Mouse (Mus musculus) embryonic facial prominence, embryonic 14.5 days (tissue): ENCODE data around the gene Npas2. TPM values are rescaled to one million over a fixed set of nuclear protein-coding genes. Genes with fewer than 3 reads are reported as not detected.

ENCODE experiments used
- ATAC-seq: fragments of 200-750 bp; cut with Nextera tagmentation; 2 replicates; pipeline ENCODE4 v1.8.0; 2017; ENCODE audit warnings: low read depth, moderate number of reproducible peaks, moderate TSS enrichment
- DNase-seq: peaks from one replicate; pipeline ENCODE4 v3.0.0-alpha.2; 2015; ENCODE audit warnings: low spot score
- H3K27ac ChIP-seq: fragments of 300-500 bp; sonication (generic); replicated peaks from 2 replicates; pipeline ENCODE4 v1.5.1; 2014; ENCODE audit warnings: low read depth, mild to moderate bottlenecking, low read length, moderate library complexity
- H3K27me3 ChIP-seq: fragments of 300-500 bp; sonication (generic); replicated peaks from 2 replicates; pipeline ENCODE4 v1.6.1; 2014; ENCODE audit warnings: low read length; ENCODE audit not compliant: control insufficient read depth, insufficient read depth
- H3K36me3 ChIP-seq: fragments of 300-500 bp; sonication (generic); 2 replicates; pipeline ENCODE4 v1.6.1; 2014; ENCODE audit warnings: low read length, mixed read lengths; ENCODE audit not compliant: control insufficient read depth, insufficient read depth
- H3K4me1 ChIP-seq: fragments of 300-500 bp; sonication (generic); 2 replicates; pipeline ENCODE4 v1.6.1; 2014; ENCODE audit warnings: antibody characterized with exemption, low read length; ENCODE audit not compliant: control insufficient read depth, insufficient read depth
- H3K4me2 ChIP-seq: fragments of 300-500 bp; sonication (generic); 2 replicates; pipeline ENCODE4 v1.6.1; 2014; ENCODE audit warnings: low read depth, mild to moderate bottlenecking, low read length, moderate library complexity, mixed read lengths
- H3K4me3 ChIP-seq: fragments of 300-500 bp; sonication (generic); 2 replicates; pipeline ENCODE4 v1.5.1; 2014; ENCODE audit warnings: low read depth, mild to moderate bottlenecking, low read length
- H3K9ac ChIP-seq: fragments of 300-500 bp; sonication (generic); 2 replicates; pipeline ENCODE4 v1.6.1; 2014; ENCODE audit warnings: low read depth, mild to moderate bottlenecking, low read length, moderate library complexity, mixed read lengths
- H3K9me3 ChIP-seq: fragments of 300-500 bp; sonication (generic); 2 replicates; pipeline ENCODE4 v1.6.1; 2016; ENCODE audit warnings: low read length; ENCODE audit not compliant: control insufficient read depth
- WGBS: fragments of 180-500 bp; shearing (Covaris S2); extraction: QIAGEN DNeasy Blood & Tissue Kit; methylation state at CpG from one replicate; pipeline ENCODE4 v1.1.7; 2014; 5-methylcytosine and 5-hydroxymethylcytosine counted together
- polyA plus RNA-seq: library from polyadenylated mRNA; unstranded; fragments of >200 nt; fragmentation: Nextera tagmentation; extraction: Ambion mirVana; gene quantifications from 2 replicates; pipeline ENCODE4 v1.2.1, GENCODE M21; 2014

The Npas2 gene
- polyA plus RNA-seq, 1 experiment from 2014 or later = 2.7 TPM

DNA sequence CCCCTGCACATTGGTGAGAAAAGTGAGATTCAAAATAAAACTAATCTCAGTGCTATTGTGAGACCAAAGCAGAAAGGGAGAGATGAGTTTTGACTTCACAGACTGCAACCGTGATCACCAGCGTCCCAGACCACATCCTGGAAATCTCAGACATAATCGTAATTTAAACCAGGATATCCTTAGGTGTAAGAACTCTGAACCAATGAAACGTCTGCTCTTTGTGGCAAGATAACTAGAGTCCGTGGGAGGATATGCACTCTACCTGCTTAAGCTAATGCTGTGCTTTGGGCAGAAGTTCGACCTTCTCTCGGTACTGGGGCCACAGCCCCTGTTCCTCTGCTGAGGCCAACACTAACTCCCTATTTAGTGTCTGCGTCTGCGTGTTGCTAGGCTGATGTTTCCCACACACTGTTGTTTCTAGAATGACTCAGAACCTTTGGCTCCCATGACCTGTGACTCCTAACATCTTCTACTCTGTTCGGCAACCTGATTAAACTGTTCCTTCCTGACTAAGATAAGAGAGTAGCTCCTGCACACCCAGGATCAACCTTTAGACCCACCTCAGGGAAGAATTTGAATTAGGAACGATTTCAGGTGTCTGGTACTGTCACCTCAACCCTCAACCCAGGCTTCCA, 41.4 kb downstream of the Npas2 start:
- H3K9me3 ChIP-seq = 0 out of 2 replicates have a peak, but pooled peaks cover 4% of the 10 kb centered on the region
- ATAC-seq = no peak
- H3K4me3 ChIP-seq = no peak overlapping the region
- no peak overlapping the region for H3K27ac ChIP-seq
- no peaks in the 10 kb centered on the region for H3K27me3 ChIP-seq
- 74% methylated on average over 11 of the region's 11 CpGs for WGBS
- no peak for DNase-seq
- H3K9ac ChIP-seq = no peak overlapping the region
- H3K36me3 ChIP-seq = no peaks in the 10 kb centered on the region
- 0 out of 2 replicates have a peak, but pooled peaks cover 5% of the 10 kb centered on the region for H3K4me1 ChIP-seq
- no peak overlapping the region for H3K4me2 ChIP-seq

DNA sequence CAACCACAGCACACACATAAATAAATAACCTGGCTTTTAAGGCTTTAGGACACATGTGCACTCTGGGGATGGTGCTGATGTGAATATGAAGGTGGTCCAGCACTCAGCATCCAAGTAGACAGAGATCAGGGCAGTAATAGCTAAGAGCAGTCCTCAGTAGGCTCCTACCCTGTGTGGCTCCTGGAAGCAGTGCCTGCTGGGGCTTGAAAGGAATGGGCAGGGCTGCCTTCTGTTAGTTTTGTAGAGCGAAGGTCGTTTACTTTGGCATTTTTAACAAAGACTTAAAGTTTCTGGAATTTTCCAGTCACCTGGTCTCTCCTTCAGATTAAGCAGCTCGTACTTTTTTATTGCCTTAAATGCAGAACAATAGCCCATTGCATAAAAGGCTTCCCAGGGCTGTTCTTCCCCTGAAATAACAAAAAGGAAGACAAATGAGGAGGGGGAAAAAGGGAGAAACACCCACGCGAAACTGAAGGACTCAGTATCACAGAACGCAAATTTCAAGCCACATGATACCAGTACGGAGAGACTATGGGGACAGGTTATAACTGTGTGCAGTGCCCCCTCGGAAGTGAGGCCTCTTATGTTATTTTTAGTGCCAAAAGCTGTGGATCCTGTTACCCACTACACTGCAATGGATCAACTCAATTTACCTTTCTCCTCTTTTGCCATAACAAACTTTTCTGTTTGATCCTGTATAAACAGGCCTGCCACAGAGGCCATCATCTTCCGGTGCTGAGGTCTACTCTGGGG, 44.1 kb downstream of the Npas2 start:
- ATAC-seq (peak; percentile 82), DNase-seq (peak; percentile 45)
- H3K9me3 ChIP-seq = no peaks in the 10 kb centered on the region
- H3K9ac ChIP-seq = no peak overlapping the region
- no peak overlapping the region for H3K4me3 ChIP-seq
- no peak overlapping the region for H3K4me2 ChIP-seq
- H3K36me3 ChIP-seq = no peaks in the 10 kb centered on the region
- H3K27me3 ChIP-seq = no peaks in the 10 kb centered on the region
- H3K4me1 ChIP-seq = 0 out of 2 replicates have a peak, but pooled peaks cover 5% of the 10 kb centered on the region
- 47% methylated on average over 9 of the region's 9 CpGs for WGBS
- H3K27ac ChIP-seq = no peak overlapping the region; the same call in 1 of the 2 replicates

DNA sequence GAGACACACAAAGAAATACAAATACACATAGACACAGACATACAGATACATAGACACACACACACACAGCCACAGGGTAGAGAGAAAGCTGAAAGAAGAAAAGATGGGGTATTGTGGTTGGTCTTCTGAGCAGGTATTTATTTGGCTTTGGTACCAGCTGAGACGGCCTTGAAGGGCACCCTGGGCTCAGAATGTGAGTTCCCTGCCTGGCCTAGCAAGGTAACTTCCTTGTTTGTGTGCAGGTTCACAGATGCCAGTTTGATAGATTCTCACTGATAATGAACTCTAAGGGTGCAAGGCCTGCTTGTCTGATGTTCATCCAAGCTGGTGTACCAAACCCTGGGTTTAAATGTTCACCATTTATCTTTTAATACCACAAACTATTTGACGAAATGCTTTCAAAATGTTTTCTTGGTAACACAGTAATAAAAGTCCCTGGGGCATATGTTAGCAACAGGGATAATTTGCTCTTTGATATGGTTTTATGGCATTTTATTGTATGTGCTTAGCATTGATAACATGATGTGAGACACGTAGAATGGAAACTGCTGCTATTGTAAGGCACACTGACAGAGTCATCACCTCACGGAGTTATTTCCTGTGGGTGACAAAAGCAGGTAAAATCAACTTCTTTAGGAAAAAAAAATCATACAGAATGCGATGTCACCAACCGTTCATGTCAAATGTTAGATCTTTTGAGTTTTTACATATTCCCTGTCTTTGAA, 47.5 kb downstream of the Npas2 start:
- H3K36me3 ChIP-seq = no peaks in the 10 kb centered on the region
- no peak for ATAC-seq
- H3K9me3 ChIP-seq = no peaks in the 10 kb centered on the region
- H3K27ac ChIP-seq = no peak overlapping the region
- 80% methylated on average over 6 of the region's 6 CpGs for WGBS
- no peak overlapping the region for H3K4me3 ChIP-seq
- H3K4me2 ChIP-seq = no peak overlapping the region
- no peak for DNase-seq
- H3K9ac ChIP-seq = no peak overlapping the region
- H3K4me1 ChIP-seq = 0 out of 2 replicates have a peak, but pooled peaks cover 5% of the 10 kb centered on the region
- no peaks in the 10 kb centered on the region for H3K27me3 ChIP-seq

DNA sequence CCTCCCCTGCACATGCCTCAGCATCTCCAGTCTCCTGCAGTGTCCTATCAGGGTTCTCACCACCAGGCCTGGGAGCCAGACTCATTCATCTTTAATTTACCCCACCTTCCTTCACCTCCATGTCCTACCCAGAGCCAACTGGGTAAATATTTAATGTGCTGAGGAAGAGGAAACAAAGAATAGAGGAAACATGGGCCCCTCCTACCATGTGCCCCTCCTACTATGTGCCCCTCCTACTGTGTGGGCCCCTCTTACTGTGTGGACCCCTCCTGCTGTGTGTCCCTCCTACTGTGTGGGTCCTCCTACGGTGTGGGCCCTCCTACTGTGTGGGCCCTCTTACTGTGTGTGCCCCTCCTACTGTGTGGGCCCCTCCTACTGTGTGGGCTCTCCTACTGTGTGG, 51.2 kb downstream of the Npas2 start:
- H3K9me3 ChIP-seq = no peaks in the 10 kb centered on the region
- ATAC-seq (no peak), DNase-seq (no peak)
- no peaks in the 10 kb centered on the region for H3K27me3 ChIP-seq
- H3K9ac ChIP-seq = no peak overlapping the region
- no peaks in the 10 kb centered on the region for H3K4me1 ChIP-seq
- no peak overlapping the region for H3K4me2 ChIP-seq
- no peaks in the 10 kb centered on the region for H3K36me3 ChIP-seq
- WGBS = 69% methylated on average over 1 of the region's 1 CpGs
- H3K4me3 ChIP-seq = no peak overlapping the region
- H3K27ac ChIP-seq = no peak overlapping the region

DNA sequence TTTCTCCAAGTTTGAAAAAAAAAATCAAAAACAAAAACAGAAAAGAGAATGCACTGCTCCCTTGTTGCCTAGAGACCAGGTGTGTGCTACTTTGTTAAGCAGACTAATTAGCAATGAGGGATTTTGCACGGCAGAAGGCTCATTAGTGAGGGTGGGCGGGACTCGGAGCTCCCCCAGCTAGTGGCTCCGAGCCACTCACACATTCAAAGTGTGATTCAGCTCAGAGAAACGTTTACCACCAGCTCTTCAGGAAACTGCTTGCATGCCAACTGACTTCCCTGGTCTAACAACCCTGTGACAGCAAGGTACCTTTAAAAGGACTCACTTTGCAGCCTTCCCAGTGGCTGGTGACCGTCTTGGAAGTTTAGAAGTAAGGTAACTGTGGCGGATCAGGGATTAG, 58.1 kb downstream of the Npas2 start:
- WGBS = 45% methylated on average over 7 of the region's 7 CpGs
- Histone ChIP-seq H3K27ac (no peak overlapping the region), H3K4me3 (no peak overlapping the region), H3K9me3 (no peaks in the 10 kb centered on the region), H3K4me2 (no peak overlapping the region), H3K4me1 (no peaks in the 10 kb centered on the region), H3K27me3 (no peaks in the 10 kb centered on the region), H3K9ac (no peak overlapping the region), H3K36me3 (no peaks in the 10 kb centered on the region)
- DNase-seq (peak; percentile 30), ATAC-seq (peak; percentile 82; the same call in 1 of the 2 replicates)

DNA sequence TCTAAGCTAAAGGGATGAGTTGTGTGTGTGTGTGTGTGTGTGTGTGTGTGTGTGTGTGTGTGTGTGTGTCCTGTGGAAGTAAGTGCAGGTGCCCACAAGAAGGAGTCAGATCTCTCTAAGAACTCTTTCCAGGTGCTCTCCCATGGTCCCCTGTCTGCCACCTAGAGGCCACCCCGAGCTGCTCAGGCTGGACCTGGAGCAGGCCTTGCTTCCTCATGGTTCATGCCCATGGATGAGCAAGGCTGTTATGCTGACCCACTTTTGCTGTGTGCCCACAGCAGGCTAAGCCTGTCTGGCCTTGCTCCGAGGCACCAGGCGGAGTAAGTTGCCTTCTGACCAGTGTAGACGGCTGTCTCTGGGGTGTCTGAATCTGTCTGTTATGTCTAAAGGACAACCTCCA, 60.2 kb downstream of the Npas2 start:
- no peaks in the 10 kb centered on the region for H3K4me1 ChIP-seq
- H3K4me3 ChIP-seq = no peak overlapping the region
- H3K4me2 ChIP-seq = no peak overlapping the region
- no peaks in the 10 kb centered on the region for H3K36me3 ChIP-seq
- H3K9me3 ChIP-seq = no peaks in the 10 kb centered on the region; the same call in 1 of the 2 replicates
- no peak for DNase-seq
- no peak for ATAC-seq
- H3K27me3 ChIP-seq = no peaks in the 10 kb centered on the region
- WGBS = 75% methylated on average over 4 of the region's 4 CpGs
- H3K27ac ChIP-seq = no peak overlapping the region
- H3K9ac ChIP-seq = no peak overlapping the region

DNA sequence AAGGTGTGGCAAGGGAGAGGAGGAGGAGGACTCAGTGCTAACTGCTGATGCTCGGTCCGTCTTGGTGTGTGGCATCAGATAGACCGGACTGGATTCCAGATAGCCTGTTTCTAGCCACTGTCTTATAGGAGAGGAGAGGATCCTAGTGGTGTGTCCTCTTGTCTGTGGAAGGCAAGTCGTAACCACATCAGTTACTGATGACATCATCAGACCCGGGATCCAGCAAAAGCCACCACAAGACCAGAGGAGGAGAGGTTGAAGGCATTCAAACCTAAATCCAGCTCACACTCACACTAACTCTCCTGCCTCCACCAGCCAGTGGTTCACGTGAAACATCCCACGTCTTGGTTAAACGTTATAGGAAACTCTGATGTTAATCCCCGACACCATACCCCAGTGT, 62.5 kb downstream of the Npas2 start:
- Histone ChIP-seq H3K4me1 (no peaks in the 10 kb centered on the region), H3K36me3 (no peaks in the 10 kb centered on the region), H3K27ac (no peak overlapping the region), H3K9me3 (no peaks in the 10 kb centered on the region; the same call in 1 of the 2 replicates), H3K27me3 (no peaks in the 10 kb centered on the region), H3K4me2 (no peak overlapping the region), H3K4me3 (no peak overlapping the region), H3K9ac (no peak overlapping the region)
- 84% methylated on average over 9 of the region's 9 CpGs for WGBS
- DNase-seq = no peak
- no peak for ATAC-seq

DNA sequence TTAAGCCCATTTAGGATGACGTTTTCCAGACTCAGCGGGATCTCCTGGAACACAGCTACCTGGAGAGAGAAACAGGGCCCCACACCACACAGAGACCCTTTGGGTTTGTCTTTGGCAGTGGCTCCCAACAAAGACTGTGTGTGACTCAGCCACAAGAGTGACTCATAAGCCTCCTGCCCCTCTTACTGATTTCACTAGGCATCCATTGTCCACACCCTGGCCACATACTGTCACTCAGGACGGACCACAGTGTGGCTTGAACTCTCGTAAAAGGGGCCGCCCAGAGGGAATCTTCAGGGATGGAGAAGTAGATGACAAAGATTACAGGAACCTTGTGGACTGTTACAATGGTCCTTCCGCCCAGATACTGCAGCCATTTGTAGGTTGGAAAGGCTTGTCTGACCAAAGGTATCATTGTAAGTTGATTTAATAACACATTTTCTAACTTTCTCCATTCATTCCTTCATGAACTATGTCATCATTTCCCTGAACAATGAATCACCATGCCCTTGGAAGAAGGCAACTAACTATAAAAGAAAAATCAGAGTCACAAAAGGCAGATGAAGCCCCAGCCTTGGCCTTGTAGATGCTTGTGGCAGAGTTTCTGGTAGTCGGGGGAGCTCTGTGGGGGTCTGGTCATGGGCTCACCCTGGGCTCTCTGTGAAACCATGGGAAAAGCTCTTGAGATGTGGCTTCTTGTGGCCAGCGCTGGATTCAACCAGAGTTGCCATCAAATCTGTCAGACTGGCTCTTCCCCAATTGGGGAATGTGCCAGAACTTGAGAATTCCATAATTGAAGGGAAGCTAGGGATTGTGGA, 63.2 kb downstream of the Npas2 start:
- Histone ChIP-seq H3K36me3 (no peaks in the 10 kb centered on the region), H3K27ac (no peak overlapping the region), H3K27me3 (no peaks in the 10 kb centered on the region), H3K4me3 (no peak overlapping the region), H3K9me3 (no peaks in the 10 kb centered on the region; the same call in 1 of the 2 replicates), H3K4me1 (no peaks in the 10 kb centered on the region), H3K4me2 (no peak overlapping the region), H3K9ac (no peak overlapping the region)
- ATAC-seq (no peak), DNase-seq (no peak)
- WGBS = 81% methylated on average over 8 of the region's 8 CpGs
